Comparison of ENCODE assay signal across 10 mouse cellular contexts in genomic region chr19:5422895-5423443, GRCm38 (mm10). TPM values are rescaled to one million over a fixed set of nuclear protein-coding genes. Genes with fewer than 3 reads are reported as not detected.
DNase-seq lines count a peak whose midpoint lies in the region; ATAC-seq and TF ChIP-seq lines count a peak whose summit lies in the region.
"Had no signal": no experiment of that assay in that cellular context is flagged by ENCODE, and none has a peak within 500 bp of the region (broad histone marks: within the 10 kb centered on the region; RNA-seq: fewer than 3 reads in every experiment).

No protein-coding gene starts in this region.

- H3K4me1 ChIP-seq in heart, embryonic 14.5 days (ENCODE audit: control insufficient read depth in 2 of 2, insufficient read depth in 2 of 2, low read length in 2 of 2): peaks cover 18 to 21% of the 10 kb centered on the region in 2 experiments
- peaks cover 16% of the 10 kb centered on the region; the same call in 1 of the 2 replicates for H3K4me1 ChIP-seq in bone marrow macrophage, adult 2 months (ENCODE audit: control insufficient read depth, insufficient read depth, low read length)
- H3K4me1 ChIP-seq in forebrain, embryonic 16.5 days (replicated peaks; ENCODE audit: control insufficient read depth, insufficient read depth, low read length): peaks cover 37% of the 10 kb centered on the region
- peaks cover 35% of the 10 kb centered on the region for H3K4me1 ChIP-seq in liver, embryonic 15.5 days (replicated peaks)

- peaks cover 70% of the 10 kb centered on the region for H3K36me3 ChIP-seq in heart, embryonic 14.5 days (ENCODE audit: control insufficient read depth, insufficient read depth, low read length)
- H3K36me3 ChIP-seq in forebrain, embryonic 16.5 days (ENCODE audit: control insufficient read depth, insufficient read depth): peaks cover 9% of the 10 kb centered on the region; the same call in 1 of the 2 replicates
- peaks cover 45% of the 10 kb centered on the region for H3K36me3 ChIP-seq in liver, embryonic 15.5 days (replicated peaks)

- WGBS in heart, embryonic 14.5 days: 89% methylated on average over 9 of the region's 9 CpGs
- WGBS in forebrain, embryonic 16.5 days: 71% methylated on average over 9 of the region's 9 CpGs
- WGBS in liver, embryonic 15.5 days (ENCODE audit: insufficient replicate concordance): 77% methylated on average over 9 of the region's 9 CpGs

- no peaks in the 10 kb centered on the region for H3K9me3 ChIP-seq in heart, embryonic 14.5 days (ENCODE audit: control insufficient read depth, low read length)
- H3K9me3 ChIP-seq in forebrain, embryonic 16.5 days (ENCODE audit: control insufficient read depth, low read length): no peaks in the 10 kb centered on the region
- H3K9me3 ChIP-seq in liver, embryonic 15.5 days (replicated peaks): no peaks in the 10 kb centered on the region

- no peak overlapping the region for H3K27ac ChIP-seq in heart, embryonic 14.5 days (replicated peaks in 1 of 2; ENCODE audit: control insufficient read depth in 1 of 2, insufficient read depth in 1 of 2, low read depth in 2 of 2, low read length in 2 of 2)
- no peak overlapping the region for H3K27ac ChIP-seq in bone marrow macrophage, adult 2 months (ENCODE audit: insufficient read depth, low read depth, low read length)
- H3K27ac ChIP-seq in forebrain, embryonic 16.5 days (ENCODE audit: low read length): no peak overlapping the region
- no peak overlapping the region; the same call in 1 of the 2 replicates for H3K27ac ChIP-seq in liver, embryonic 15.5 days (replicated peaks)

- TF ChIP-seq CTCF in bone marrow macrophage, adult 2 months (IDR thresholded peaks at IDR 0.05; ENCODE audit: low read depth, low read length): no peak

- H3K4me2 ChIP-seq in heart, embryonic 14.5 days (ENCODE audit: low read length): peak overlapping the region; percentile 84; the same call in 1 of the 2 replicates
- H3K4me2 ChIP-seq in forebrain, embryonic 16.5 days (ENCODE audit: low read length): no peak overlapping the region; the same call in 1 of the 2 replicates
- peak overlapping the region; percentile 98 for H3K4me2 ChIP-seq in liver, embryonic 15.5 days

- no peaks in the 10 kb centered on the region for H3K27me3 ChIP-seq in heart, embryonic 14.5 days (ENCODE audit: control insufficient read depth, insufficient read depth, low read length)
- H3K27me3 ChIP-seq in forebrain, embryonic 16.5 days (replicated peaks; ENCODE audit: control insufficient read depth, insufficient read depth, low read length): no peaks in the 10 kb centered on the region
- H3K27me3 ChIP-seq in liver, embryonic 15.5 days: no peaks in the 10 kb centered on the region

- no peak for TF ChIP-seq POLR2A in bone marrow macrophage, adult 2 months (IDR thresholded peaks at IDR 0.05; ENCODE audit: borderline replicate concordance, low read depth, low read length)

- H3K4me3 ChIP-seq in heart, embryonic 14.5 days (ENCODE audit: control insufficient read depth in 1 of 2, insufficient read depth in 1 of 2, low read depth in 1 of 2, low read length in 2 of 2): peak overlapping the region in 1 of 2 experiments; percentile 87; a peak in 1 of 4 replicates
- peak overlapping the region; percentile 92; the same call in 1 of the 2 replicates for H3K4me3 ChIP-seq in bone marrow macrophage, adult 2 months (ENCODE audit: insufficient read depth, low read length)
- H3K4me3 ChIP-seq in forebrain, embryonic 16.5 days (replicated peaks; ENCODE audit: low read length): no peak overlapping the region
- peak overlapping the region; percentile 91; the same call in 1 of the 2 replicates for H3K4me3 ChIP-seq in liver, embryonic 15.5 days (replicated peaks)

- ATAC-seq in heart, embryonic 14.5 days (ENCODE audit: insufficient number of reproducible peaks, insufficient read depth, low FRiP score, low read depth): no peak
- no peak for ATAC-seq in forebrain, embryonic 16.5 days
- ATAC-seq in liver, embryonic 15.5 days (ENCODE audit: insufficient read depth): no peak

- DNase-seq in heart, adult 18-20 months: no peak
- DNase-seq in spleen, postnatal 10 days (ENCODE audit: low spot score in 2 of 2): no peak
- no peak for DNase-seq in left cerebral cortex, adult 18-20 months (ENCODE audit: low spot score in 2 of 2)
- DNase-seq in ovary, postnatal 10 days (ENCODE audit: low spot score): no peak
- DNase-seq: right cerebral cortex, adult 18-20 months had no signal

- peak overlapping the region; percentile 97 for H3K9ac ChIP-seq in heart, embryonic 14.5 days (ENCODE audit: low read length)
- peak overlapping the region; percentile 92; the same call in 1 of the 2 replicates for H3K9ac ChIP-seq in forebrain, embryonic 16.5 days (replicated peaks; ENCODE audit: low read depth, low read length)
- H3K9ac ChIP-seq in liver, embryonic 15.5 days: peak overlapping the region; percentile 85; the same call in 1 of the 2 replicates

RNA-seq across cellular contexts. Expression of gene Drap1, which starts 1.8 kb away (rescaled TPM):
- polyA plus RNA-seq in heart, embryonic 14.5 days (2014; fragmentation: Nextera tagmentation; extraction: Ambion mirVana): 154 and 178 TPM in 2 replicates
- total RNA-seq in heart, adult 18-20 months (2021): 100 to 1,000 TPM; 301 to 320 TPM
- polyA plus RNA-seq in bone marrow macrophage, adult 2 months (2012; ENCODE audit: insufficient read depth, insufficient read length, missing spikeins): 160 and 167 TPM in 2 replicates
- polyA plus RNA-seq in forebrain, embryonic 16.5 days (2015; fragmentation: Nextera tagmentation; extraction: Ambion mirVana): 283 and 294 TPM in 2 replicates
- polyA plus RNA-seq in liver, embryonic 15.5 days (2015; fragmentation: Nextera tagmentation; extraction: Ambion mirVana): 61.1 and 64.6 TPM in 2 replicates
- total RNA-seq in left cerebral cortex, adult 18-20 months (2021): 100 to 1,000 TPM; 263 to 283 TPM

RNA-seq across cellular contexts. Expression of gene AI837181, which starts 2.0 kb away (rescaled TPM):
- polyA plus RNA-seq in heart, embryonic 14.5 days (2014; fragmentation: Nextera tagmentation; extraction: Ambion mirVana): 23.7 and 35.0 TPM in 2 replicates
- total RNA-seq in heart, adult 18-20 months (2021): 10 to 100 TPM; 32.1 to 38.3 TPM
- polyA plus RNA-seq in bone marrow macrophage, adult 2 months (2012; ENCODE audit: insufficient read depth, insufficient read length, missing spikeins): 47.5 and 53.7 TPM in 2 replicates
- polyA plus RNA-seq in forebrain, embryonic 16.5 days (2015; fragmentation: Nextera tagmentation; extraction: Ambion mirVana): 61.1 and 62.9 TPM in 2 replicates
- polyA plus RNA-seq in liver, embryonic 15.5 days (2015; fragmentation: Nextera tagmentation; extraction: Ambion mirVana): 17.6 and 19.8 TPM in 2 replicates
- 10 to 100 TPM; 73.6 to 75.6 TPM for total RNA-seq in left cerebral cortex, adult 18-20 months (2021)

RNA-seq across cellular contexts. Expression of gene Tsga10ip, which starts 20.6 kb away (rescaled TPM):
- polyA plus RNA-seq in heart, embryonic 14.5 days (2014; fragmentation: Nextera tagmentation; extraction: Ambion mirVana): 1.6 and 3.0 TPM in 2 replicates
- total RNA-seq in heart, adult 18-20 months (2021): under 1 TPM in 1 of 2 experiments, not detected in 1; 0.59 TPM
- polyA plus RNA-seq in bone marrow macrophage, adult 2 months (2012; ENCODE audit: insufficient read depth, insufficient read length, missing spikeins): not detected in 2 replicates
- polyA plus RNA-seq in forebrain, embryonic 16.5 days (2015; fragmentation: Nextera tagmentation; extraction: Ambion mirVana): not detected in 2 replicates
- 0.46 TPM in 1 of 2 replicates, not detected in the other for polyA plus RNA-seq in liver, embryonic 15.5 days (2015; fragmentation: Nextera tagmentation; extraction: Ambion mirVana)
- total RNA-seq in left cerebral cortex, adult 18-20 months (2021): not detected

RNA-seq across cellular contexts. Expression of gene Fosl1, which starts 24.4 kb away (rescaled TPM):
- not detected in 2 replicates for polyA plus RNA-seq in heart, embryonic 14.5 days (2014; fragmentation: Nextera tagmentation; extraction: Ambion mirVana)
- not detected for total RNA-seq in heart, adult 18-20 months (2021)
- polyA plus RNA-seq in bone marrow macrophage, adult 2 months (2012; ENCODE audit: insufficient read depth, insufficient read length, missing spikeins): 0.50 and 1.6 TPM in 2 replicates
- not detected in 2 replicates for polyA plus RNA-seq in forebrain, embryonic 16.5 days (2015; fragmentation: Nextera tagmentation; extraction: Ambion mirVana)
- polyA plus RNA-seq in liver, embryonic 15.5 days (2015; fragmentation: Nextera tagmentation; extraction: Ambion mirVana): not detected in 2 replicates
- not detected for total RNA-seq in left cerebral cortex, adult 18-20 months (2021)
- total RNA-seq: layer of hippocampus, postnatal 14 days had no signal

RNA-seq across cellular contexts. Expression of gene Sart1, which starts 34.5 kb away (rescaled TPM):
- 39.5 and 39.6 TPM in 2 replicates for polyA plus RNA-seq in heart, embryonic 14.5 days (2014; fragmentation: Nextera tagmentation; extraction: Ambion mirVana)
- total RNA-seq in heart, adult 18-20 months (2021): 10 to 100 TPM; 47.8 to 48.1 TPM
- 103 and 110 TPM in 2 replicates for polyA plus RNA-seq in bone marrow macrophage, adult 2 months (2012; ENCODE audit: insufficient read depth, insufficient read length, missing spikeins)
- polyA plus RNA-seq in forebrain, embryonic 16.5 days (2015; fragmentation: Nextera tagmentation; extraction: Ambion mirVana): 74.4 and 75.1 TPM in 2 replicates
- polyA plus RNA-seq in liver, embryonic 15.5 days (2015; fragmentation: Nextera tagmentation; extraction: Ambion mirVana): 26.5 and 31.5 TPM in 2 replicates
- 10 to 100 TPM; 78.4 to 88.6 TPM for total RNA-seq in left cerebral cortex, adult 18-20 months (2021)
